Mouse (Mus musculus) thymus, postnatal 10 days (tissue): ENCODE data around the gene Kdm3a.

Experiments used
- DNase-seq, 2 experiments: peaks; one replicate each; pipeline ENCODE4 v3.0.0; 2021; ENCODE audit warnings: low spot score in 2 of 2

Gene Kdm3a

GRCm38 (mm10) chr6:71575359-71575758 lies 57.4 kb downstream of the Kdm3a start:
- DNase-seq, result no peak

- DNase-seq, result no peak
Measured at GRCm38 (mm10) chr6:71569025-71569424, 63.8 kb downstream of the Kdm3a start.

- no peak for DNase-seq
Measured at GRCm38 (mm10) chr6:71568616-71569015, 64.2 kb downstream of the Kdm3a start.

- no peak for DNase-seq
Measured at GRCm38 (mm10) chr6:71556826-71557225, 76.0 kb downstream of the Kdm3a start.

GRCm38 (mm10) chr6:71555507-71555951 lies 77.3 kb downstream of the Kdm3a start:
- no peak for DNase-seq

- DNase-seq, result peak; percentile 91 to 95
Measured at GRCm38 (mm10) chr6:71543686-71544499, 88.9 kb downstream of the Kdm3a start, which contains the start of gene Chmp3. Chmp3 (plus strand) TSS chr6:71543797.
